Mouse (Mus musculus) embryonic fibroblast, embryonic 13.5 days (primary cell): Measurements from ENCODE around the gene Dock4.

Experiments
- CTCF ChIP-seq: IDR thresholded peaks from 2 replicates; pipeline ENCODE4 v1.5.1; 2011; ENCODE audit warnings: mild to moderate bottlenecking, control low read depth, low read length, moderate library complexity, borderline replicate concordance; ENCODE audit not compliant: insufficient read depth
- POLR2A ChIP-seq: IDR thresholded peaks from 2 replicates; pipeline ENCODE4 v1.6.1; 2011; ENCODE audit warnings: low read depth, mild to moderate bottlenecking, control low read depth, low read length, moderate library complexity

GRCm38 (mm10) chr12:40464282-40464681 lies 18.5 kb downstream of the Dock4 start:
- TF ChIP-seq POLR2A (no peak), CTCF (no peak)
